Mouse (Mus musculus): ENCODE measurements around the gene Bcl9l. TPM values are rescaled to one million over a fixed set of nuclear protein-coding genes. Genes with fewer than 3 reads are reported as not detected.

Bcl9l gene
- polyA plus RNA-seq, 1 experiment: 42.2 TPM

DNA sequence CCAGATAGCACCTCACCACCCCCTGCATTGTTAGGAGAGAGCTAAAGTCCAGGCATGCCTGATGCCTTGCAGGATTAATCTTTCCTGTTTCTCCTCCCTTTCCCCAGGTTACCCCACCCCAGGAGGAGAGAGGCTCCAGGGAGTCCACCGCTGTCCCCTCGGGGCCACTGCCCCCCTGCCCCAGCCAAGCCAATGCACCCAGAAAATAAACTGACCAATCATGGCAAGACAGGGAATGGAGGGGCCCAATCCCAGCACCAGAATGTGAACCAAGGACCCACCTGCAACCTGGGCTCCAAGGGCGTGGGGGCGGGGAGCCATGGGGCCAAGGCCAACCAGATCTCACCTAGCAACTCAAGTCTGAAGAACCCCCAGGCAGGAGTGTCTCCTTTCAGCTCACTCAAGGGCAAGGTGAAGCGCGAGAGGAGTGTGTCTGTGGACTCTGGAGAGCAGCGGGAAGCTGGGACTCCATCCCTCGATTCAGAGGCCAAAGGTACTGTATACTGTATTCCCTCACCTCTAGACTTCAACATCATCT lies 18.1 kb downstream of the Bcl9l start:
- no peaks in the 10 kb centered on the region for H3K27me3 ChIP-seq (ENCODE audit: control insufficient read depth, insufficient read depth, low read length)
- WGBS: 92% methylated on average over 8 of the region's 8 CpGs
- no peak for TF ChIP-seq POLR2A (IDR thresholded peaks at IDR 0.05; ENCODE audit: low read depth, low read length)
- no peak for TF ChIP-seq CTCF (IDR thresholded peaks at IDR 0.05; ENCODE audit: extremely low read depth, insufficient read depth, insufficient read length, insufficient replicate concordance)

DNA sequence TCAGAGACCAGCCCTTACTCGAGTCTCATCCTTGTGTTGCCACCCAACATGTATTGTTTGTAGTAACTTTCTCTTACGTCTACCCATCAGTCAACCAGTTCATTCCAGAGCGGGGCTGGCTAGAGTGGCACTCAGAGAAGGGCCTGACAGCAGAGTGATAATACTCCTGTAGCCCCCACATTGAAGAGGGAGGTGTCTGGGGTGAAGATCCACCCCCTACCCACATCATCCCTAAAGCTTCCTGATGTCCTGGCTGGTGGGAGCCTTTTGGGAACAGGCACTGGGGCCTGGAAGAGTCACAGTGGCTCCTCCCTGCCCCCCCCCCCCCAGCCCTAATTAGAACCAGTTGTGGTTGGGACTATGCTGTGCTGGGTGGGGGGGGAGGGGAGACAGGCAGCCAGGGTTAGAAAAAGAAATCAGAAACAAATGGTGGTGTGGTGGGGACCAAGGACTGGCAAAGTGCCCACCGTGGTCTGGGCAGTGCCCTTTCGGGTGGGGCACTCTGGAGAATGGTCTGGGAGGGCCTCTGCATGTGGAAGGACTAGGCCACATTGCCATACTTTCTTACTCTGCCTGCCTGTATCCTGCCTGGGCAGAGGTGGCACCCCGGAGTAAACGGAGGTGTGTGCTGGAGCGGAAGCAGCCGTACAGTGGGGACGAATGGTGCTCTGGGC lies 18.7 kb downstream of the Bcl9l start:
- Histone ChIP-seq H3K27me3 (ENCODE audit: control insufficient read depth, insufficient read depth, low read length) (no peaks in the 10 kb centered on the region), H3K4me3 (ENCODE audit: extremely low read depth, insufficient read depth, insufficient read length) (no peak overlapping the region), H3K4me1 (ENCODE audit: control insufficient read depth, insufficient read depth, insufficient read length) (peaks cover 18% of the 10 kb centered on the region), H3K36me3 (ENCODE audit: control insufficient read depth, insufficient read depth, low read length) (peaks cover 17% of the 10 kb centered on the region), H3K27ac (ENCODE audit: insufficient read depth, low read length) (no peak overlapping the region)
- no peak for DNase-seq (ENCODE audit: low read depth in 1 of 2, low spot score in 2 of 2)
- no peak for TF ChIP-seq POLR2A (IDR thresholded peaks at IDR 0.05; ENCODE audit: low read depth, low read length)
- TF ChIP-seq CTCF (IDR thresholded peaks at IDR 0.05; ENCODE audit: extremely low read depth, insufficient read depth, insufficient read length, insufficient replicate concordance): no peak
- WGBS: 80% methylated on average over 10 of the region's 10 CpGs

More for the DNA sequence above, 18.1 kb downstream of the Bcl9l start:
- Histone ChIP-seq H3K36me3 (ENCODE audit: control insufficient read depth, insufficient read depth, low read length) (peaks cover 11% of the 10 kb centered on the region), H3K27ac (ENCODE audit: insufficient read depth, low read length) (no peak overlapping the region), H3K4me3 (ENCODE audit: extremely low read depth, insufficient read depth, insufficient read length) (no peak overlapping the region), H3K4me1 (ENCODE audit: control insufficient read depth, insufficient read depth, insufficient read length) (peaks cover 21% of the 10 kb centered on the region)
- DNase-seq (ENCODE audit: low read depth in 1 of 2, low spot score in 2 of 2): no peak

DNA sequence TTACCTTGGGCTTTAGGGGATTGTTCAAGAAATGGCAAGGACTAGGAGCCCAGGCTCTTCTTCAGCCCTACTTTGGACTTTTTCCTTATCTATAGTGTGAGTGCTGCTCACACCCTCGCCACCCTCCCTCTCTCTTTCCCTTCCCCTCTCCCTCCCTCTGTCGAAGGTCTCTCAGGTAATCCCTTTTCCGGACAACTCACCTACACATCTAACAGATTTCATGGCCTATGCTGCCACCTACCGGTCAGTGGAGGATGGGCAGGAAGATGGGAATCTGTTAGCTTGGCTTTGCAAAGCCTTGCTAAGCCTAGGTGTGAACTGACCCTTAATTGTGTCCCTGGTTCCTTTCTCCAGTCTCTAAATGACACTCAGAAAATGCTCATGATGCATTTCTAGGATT lies 19.4 kb downstream of the Bcl9l start:
- DNase-seq (ENCODE audit: low read depth in 1 of 2, low spot score in 2 of 2): peak in 1 of 2 experiments; percentile 83
- Histone ChIP-seq H3K4me1 (ENCODE audit: control insufficient read depth, insufficient read depth, insufficient read length) (peaks cover 12% of the 10 kb centered on the region), H3K36me3 (ENCODE audit: control insufficient read depth, insufficient read depth, low read length) (peaks cover 23% of the 10 kb centered on the region), H3K27ac (ENCODE audit: insufficient read depth, low read length) (no peak overlapping the region), H3K4me3 (ENCODE audit: extremely low read depth, insufficient read depth, insufficient read length) (no peak overlapping the region), H3K27me3 (ENCODE audit: control insufficient read depth, insufficient read depth, low read length) (no peaks in the 10 kb centered on the region)
- WGBS: 7% methylated on average over 4 of the region's 4 CpGs
- TF ChIP-seq POLR2A (IDR thresholded peaks at IDR 0.05; ENCODE audit: low read depth, low read length): no peak
- TF ChIP-seq CTCF (IDR thresholded peaks at IDR 0.05; ENCODE audit: extremely low read depth, insufficient read depth, insufficient read length, insufficient replicate concordance): peak; percentile 93; the same call in 1 of the 2 replicates

DNA sequence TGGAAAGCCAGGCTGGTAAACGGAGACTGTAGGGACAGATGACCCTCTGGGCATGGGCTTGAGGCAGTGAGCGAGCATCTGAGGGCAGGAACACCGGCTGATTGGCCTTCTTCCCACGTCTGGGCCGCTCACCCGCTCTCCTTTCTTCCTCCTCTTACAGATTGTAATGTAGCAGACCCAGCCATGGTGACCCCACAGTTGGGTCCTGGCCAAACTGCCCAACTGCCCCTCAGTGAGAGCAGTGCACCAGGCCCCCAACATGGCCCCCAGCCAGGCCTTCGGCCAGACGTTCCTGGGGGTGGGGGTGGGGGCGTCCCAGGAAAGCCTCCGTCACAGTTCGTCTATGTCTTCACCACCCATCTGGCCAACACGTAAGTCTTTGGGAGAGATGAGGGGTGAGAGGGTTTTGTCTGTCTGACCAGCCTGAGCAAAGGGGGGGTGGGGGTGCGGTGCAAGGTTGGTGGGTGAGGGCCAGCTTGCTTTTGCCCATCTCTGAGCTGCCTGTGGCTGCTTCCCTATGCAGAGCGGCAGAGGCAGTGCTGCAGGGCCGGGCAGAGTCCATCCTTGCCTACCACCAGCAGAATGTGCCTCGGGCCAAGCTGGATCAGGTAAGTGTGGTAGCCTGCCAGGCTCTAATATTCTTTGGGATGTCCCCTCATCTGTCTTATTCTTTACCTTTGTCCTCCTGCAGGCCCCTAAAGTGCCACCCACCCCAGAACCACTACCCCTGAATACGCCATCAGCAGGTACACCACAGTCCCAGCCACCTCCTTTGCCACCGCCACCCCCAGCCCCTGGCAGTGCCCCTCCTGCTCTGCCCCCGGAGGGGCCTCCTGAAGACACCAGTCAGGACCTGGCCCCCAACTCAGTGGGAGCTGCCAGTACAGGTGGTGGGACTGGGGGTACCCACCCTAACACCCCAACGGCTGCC lies 22.5 kb downstream of the Bcl9l start:
- 89% methylated on average over 20 of the region's 20 CpGs for WGBS
- no peak for DNase-seq (ENCODE audit: low read depth in 1 of 2, low spot score in 2 of 2)

DNA sequence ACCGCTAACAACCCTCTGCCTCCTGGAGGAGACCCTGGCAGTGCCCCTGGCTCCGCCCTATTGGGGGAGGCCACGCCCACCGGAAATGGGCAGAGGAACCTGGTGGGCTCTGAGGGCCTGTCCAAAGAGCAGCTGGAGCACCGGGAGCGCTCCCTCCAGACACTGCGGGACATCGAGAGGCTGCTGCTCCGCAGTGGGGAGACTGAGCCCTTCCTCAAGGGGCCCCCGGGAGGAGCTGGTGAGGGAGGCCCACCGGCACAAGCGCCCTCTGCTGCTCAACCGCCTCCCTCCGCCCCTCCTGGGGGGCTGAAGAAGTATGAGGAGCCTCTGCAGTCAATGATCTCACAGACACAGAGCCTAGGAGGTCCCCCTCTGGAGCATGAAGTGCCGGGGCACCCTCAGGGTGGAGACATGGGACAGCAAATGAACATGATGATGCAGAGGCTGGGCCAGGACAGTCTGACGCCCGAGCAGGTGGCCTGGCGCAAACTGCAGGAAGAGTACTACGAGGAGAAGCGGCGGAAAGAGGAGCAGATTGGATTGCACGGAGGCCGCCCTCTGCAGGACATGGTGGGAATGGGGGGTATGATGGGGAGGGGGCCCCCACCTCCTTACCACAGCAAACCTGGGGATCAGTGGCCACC lies 23.3 kb downstream of the Bcl9l start:
- Histone ChIP-seq H3K27me3 (ENCODE audit: control insufficient read depth, insufficient read depth, low read length) (no peaks in the 10 kb centered on the region), H3K27ac (ENCODE audit: insufficient read depth, low read length) (no peak overlapping the region), H3K4me3 (ENCODE audit: extremely low read depth, insufficient read depth, insufficient read length) (no peak overlapping the region), H3K36me3 (ENCODE audit: control insufficient read depth, insufficient read depth, low read length) (peaks cover 28% of the 10 kb centered on the region), H3K4me1 (ENCODE audit: control insufficient read depth, insufficient read depth, insufficient read length) (peaks cover 15% of the 10 kb centered on the region; the same call in 1 of the 2 replicates)
- TF ChIP-seq POLR2A (IDR thresholded peaks at IDR 0.05; ENCODE audit: low read depth, low read length) (no peak), CTCF (IDR thresholded peaks at IDR 0.05; ENCODE audit: extremely low read depth, insufficient read depth, insufficient read length, insufficient replicate concordance) (peak; percentile 19; the same call in 1 of the 2 replicates)
- DNase-seq (ENCODE audit: low read depth in 1 of 2, low spot score in 2 of 2): no peak
- WGBS: 78% methylated on average over 23 of the region's 23 CpGs

More for the DNA sequence above, 22.5 kb downstream of the Bcl9l start:
- TF ChIP-seq POLR2A (IDR thresholded peaks at IDR 0.05; ENCODE audit: low read depth, low read length): no peak
- TF ChIP-seq CTCF (IDR thresholded peaks at IDR 0.05; ENCODE audit: extremely low read depth, insufficient read depth, insufficient read length, insufficient replicate concordance): no peak
- no peaks in the 10 kb centered on the region for H3K27me3 ChIP-seq (ENCODE audit: control insufficient read depth, insufficient read depth, low read length)
- H3K27ac ChIP-seq (ENCODE audit: insufficient read depth, low read length): no peak overlapping the region
- H3K36me3 ChIP-seq (ENCODE audit: control insufficient read depth, insufficient read depth, low read length): peaks cover 32% of the 10 kb centered on the region
- peaks cover 9% of the 10 kb centered on the region; the same call in 1 of the 2 replicates for H3K4me1 ChIP-seq (ENCODE audit: control insufficient read depth, insufficient read depth, insufficient read length)
- H3K4me3 ChIP-seq (ENCODE audit: extremely low read depth, insufficient read depth, insufficient read length): no peak overlapping the region

DNA sequence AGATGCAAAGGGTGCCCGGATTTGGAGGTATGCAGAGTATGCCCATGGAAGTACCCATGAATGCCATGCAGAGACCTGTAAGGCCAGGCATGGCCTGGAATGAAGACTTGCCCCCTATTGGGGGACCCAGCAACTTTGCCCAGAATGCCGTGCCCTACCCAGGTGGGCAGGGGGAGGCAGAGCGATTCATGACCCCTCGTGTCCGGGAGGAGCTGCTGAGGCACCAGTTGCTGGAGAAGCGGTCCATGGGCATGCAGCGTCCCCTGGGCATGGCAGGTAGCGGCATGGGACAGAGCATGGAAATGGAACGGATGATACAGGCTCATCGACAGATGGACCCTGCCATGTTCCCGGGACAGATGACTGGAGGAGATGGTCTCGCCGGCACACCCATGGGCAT lies 23.9 kb downstream of the Bcl9l start:
- DNase-seq (ENCODE audit: low read depth in 1 of 2, low spot score in 2 of 2): no peak
- Histone ChIP-seq H3K27ac (ENCODE audit: insufficient read depth, low read length) (no peak overlapping the region), H3K4me3 (ENCODE audit: extremely low read depth, insufficient read depth, insufficient read length) (no peak overlapping the region), H3K27me3 (ENCODE audit: control insufficient read depth, insufficient read depth, low read length) (no peaks in the 10 kb centered on the region), H3K36me3 (ENCODE audit: control insufficient read depth, insufficient read depth, low read length) (peaks cover 28% of the 10 kb centered on the region), H3K4me1 (ENCODE audit: control insufficient read depth, insufficient read depth, insufficient read length) (peaks cover 21% of the 10 kb centered on the region; the same call in 1 of the 2 replicates)
- TF ChIP-seq POLR2A (IDR thresholded peaks at IDR 0.05; ENCODE audit: low read depth, low read length) (no peak), CTCF (IDR thresholded peaks at IDR 0.05; ENCODE audit: extremely low read depth, insufficient read depth, insufficient read length, insufficient replicate concordance) (no peak)
- 95% methylated on average over 13 of the region's 13 CpGs for WGBS

All from spleen, adult 2 months (tissue).